Mouse (Mus musculus) right cerebral cortex, adult 18-20 months (tissue): ENCODE data around the gene Pttg1.

ENCODE experiments used
- DNase-seq: peaks from one replicate; pipeline ENCODE4 v3.0.0; 2022; ENCODE audit warnings: mixed read lengths

Gene Pttg1

GRCm38 (mm10) chr11:43425824-43426413 is at the start of gene Pttg1:
Gene Pttg1 (minus strand): TSS chr11:43426251.
- peak; percentile 83 for DNase-seq

DNA sequence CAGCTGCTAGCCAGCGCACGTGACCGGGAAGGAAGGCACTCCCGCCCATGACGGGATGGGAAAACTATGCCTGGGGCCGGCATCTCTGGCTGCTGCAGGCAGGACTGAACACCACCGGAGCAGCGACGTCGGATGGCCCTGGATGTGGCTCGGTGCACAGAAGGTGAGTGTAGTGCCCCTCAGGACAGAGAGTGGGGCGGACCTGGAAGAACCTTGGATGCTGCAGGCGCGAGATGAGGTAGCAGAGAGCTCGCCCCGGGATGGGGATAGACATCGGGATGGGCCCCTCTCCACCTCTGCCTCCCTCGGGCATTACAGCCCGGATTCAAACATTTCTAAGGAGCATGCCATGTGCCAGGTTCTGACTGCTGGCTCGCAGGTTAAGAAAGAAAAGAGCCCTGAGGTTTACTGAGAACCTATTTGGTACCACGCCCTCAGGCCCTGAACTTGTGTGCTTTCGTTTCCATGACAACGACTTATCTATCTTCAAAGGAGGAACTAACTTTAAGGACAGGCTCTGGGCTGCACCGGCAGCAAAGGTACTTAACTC is 48.2 kb upstream of the Pttg1 start, which contains the start of gene C1qtnf2:
Gene C1qtnf2 (plus strand): TSS at position 52 of the 550 bp plus-strand sequence.
- DNase-seq: peak; percentile 18

DNA sequence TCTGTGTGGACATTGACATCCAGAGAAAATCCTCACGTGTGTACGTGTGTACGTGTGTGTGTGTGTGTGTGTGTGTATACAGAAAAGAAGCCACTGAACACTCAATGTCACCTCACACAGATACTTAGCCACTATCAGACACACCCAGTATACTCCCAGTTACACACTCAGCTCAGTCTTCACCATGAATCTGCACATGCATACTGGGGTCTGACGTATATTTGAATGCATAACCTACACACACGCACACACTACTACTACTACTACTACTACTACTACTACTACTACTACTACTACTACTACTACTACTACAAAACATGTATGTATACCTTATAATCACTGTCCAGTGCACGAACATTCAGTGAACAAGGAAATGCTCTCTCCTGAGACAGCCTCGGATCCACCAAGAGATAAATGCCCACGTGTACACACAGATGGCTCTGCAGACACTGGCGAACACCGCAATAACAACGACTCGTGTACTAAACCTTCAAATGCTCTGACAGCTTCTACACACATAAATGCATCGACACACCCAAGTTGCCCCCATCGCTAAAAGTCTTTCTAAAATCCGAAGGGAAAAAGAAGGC is 47.7 kb upstream of the Pttg1 start:
- DNase-seq: no peak

DNA sequence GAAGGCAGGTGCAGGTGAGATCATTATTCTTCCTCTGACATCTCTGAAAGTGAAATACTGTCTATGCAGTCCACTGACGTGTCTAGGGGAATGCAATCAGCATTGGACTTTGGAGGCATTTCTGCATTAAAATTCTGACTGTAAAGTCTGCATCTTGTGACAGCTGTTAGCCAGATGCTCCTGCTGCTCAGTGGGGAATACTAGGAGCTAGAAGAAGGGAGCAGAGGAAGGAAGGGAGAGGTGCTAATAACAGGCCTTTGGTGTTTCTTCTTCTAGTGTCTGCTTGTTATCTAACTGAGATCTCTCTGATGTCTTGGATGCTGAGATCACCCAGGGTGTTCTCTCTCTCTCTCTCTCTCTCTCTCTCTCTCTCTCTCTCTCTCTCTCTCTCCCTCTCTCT is 47.1 kb upstream of the Pttg1 start:
- no peak for DNase-seq

DNA sequence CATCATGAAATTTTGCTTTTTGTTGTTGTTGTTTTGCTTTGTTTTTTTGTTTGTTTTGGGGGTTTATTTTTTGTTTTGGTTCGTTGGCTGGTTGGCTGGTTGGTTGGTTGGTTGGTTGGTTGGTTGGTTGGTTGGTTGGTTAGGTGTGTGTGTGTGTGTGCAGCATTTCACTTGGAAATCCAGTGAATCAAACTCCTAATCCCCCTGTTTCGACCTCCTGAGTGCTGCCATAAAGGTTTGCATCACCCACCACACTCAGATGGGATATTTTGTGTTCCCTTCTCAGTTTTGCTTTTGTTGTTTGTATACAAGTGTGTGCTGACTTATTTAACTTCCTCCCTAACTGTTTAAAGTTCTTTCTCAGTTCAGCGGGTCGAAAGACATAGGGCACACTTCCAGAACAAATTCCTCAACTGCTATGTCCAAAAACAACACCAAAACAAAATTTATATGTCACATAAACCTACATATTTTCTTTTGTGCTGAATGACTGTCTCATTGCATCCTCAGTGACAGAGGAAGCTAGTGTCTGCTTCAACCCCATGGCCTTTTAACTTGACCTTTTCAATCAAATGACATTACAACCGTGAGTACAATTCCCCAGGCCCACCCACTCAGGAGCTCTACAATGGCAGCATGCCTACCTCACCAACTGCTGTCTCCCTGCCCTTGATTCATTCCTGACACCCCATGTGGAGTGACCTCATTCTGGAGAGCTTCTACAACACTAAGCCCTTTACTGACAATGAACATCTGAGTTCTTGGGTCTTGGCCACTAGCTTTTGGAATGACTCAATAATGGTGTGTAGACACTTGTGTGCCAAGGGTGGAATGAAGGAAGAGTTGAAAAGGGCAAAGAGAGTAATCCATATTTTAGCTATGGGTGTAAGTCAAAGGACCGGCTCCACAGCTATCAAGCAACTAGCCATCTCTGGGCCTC is 45.1 kb upstream of the Pttg1 start:
- DNase-seq: no peak

- no peak for DNase-seq
Observed at GRCm38 (mm10) chr11:43470118-43470517, 44.1 kb upstream of the Pttg1 start.

- DNase-seq: no peak
Observed at GRCm38 (mm10) chr11:43463204-43463603, 37.2 kb upstream of the Pttg1 start.

DNA sequence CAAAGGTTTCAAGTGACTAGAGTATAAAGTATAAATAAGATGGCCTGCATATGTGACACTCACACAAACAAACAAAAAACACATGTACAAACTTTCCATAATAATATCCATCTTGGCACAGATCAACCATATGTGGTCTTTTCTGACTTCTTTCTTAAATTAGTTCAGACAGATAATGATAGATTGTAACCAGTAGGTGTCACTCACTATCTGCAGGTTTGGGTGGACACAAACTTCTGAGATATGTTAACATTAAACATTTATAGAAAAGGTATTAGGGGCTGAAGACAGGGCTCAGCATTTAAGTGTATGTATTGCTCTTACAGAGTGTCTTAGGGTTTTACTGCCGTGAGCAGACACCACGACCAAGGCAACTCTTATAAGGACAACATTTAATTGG is 26.2 kb upstream of the Pttg1 start:
- DNase-seq: no peak

GRCm38 (mm10) chr11:43451322-43451721 is 25.3 kb upstream of the Pttg1 start:
- DNase-seq: no peak

- DNase-seq: no peak
Observed at GRCm38 (mm10) chr11:43449916-43450315, 23.9 kb upstream of the Pttg1 start.

DNA sequence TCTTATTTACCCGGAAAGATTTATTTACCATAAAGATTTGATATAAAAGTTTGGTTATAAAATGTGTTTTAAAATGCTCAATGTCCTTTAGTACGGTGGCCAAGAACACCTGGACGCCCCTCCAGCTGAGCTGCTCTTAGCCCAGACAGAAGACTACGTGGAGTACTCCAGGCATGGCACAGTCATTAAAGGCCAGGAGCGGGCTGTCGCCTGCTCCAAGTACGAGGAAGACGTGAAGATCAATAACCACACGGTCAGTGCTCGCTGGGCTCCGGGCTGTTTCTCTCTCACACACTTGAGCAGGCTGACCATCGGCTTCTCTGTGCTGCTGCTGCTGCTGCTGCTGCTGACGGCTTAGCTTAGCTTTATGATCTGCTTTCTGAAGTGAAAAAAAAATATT is 17.1 kb upstream of the Pttg1 start:
- DNase-seq: no peak

DNA sequence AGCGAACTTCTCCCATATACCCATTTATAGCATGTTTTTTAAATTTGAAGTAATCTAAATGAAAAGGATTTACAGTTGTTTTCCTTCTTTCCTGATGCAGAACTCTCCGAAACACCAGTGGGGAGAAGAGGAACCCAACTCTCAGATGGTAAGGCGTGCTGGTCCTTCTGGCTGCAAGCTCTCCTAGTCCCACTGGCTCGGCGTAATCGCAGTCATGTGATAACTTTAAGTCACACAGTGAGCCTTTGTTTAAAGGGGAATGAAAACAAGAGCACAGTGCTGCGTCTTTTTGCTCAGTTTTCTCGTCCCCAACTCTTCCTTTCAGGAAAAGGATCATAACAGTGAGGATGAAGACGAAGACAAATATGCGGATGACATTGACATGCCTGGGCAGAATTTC is 15.1 kb upstream of the Pttg1 start:
- DNase-seq: no peak

GRCm38 (mm10) chr11:43434024-43434407 is 8.0 kb upstream of the Pttg1 start:
- no peak for DNase-seq

- peak; percentile 71 for DNase-seq
Observed at GRCm38 (mm10) chr11:43433254-43434023, 7.4 kb upstream of the Pttg1 start, which contains the start of gene Slu7. Gene Slu7 (plus strand): TSS chr11:43433744.

DNA sequence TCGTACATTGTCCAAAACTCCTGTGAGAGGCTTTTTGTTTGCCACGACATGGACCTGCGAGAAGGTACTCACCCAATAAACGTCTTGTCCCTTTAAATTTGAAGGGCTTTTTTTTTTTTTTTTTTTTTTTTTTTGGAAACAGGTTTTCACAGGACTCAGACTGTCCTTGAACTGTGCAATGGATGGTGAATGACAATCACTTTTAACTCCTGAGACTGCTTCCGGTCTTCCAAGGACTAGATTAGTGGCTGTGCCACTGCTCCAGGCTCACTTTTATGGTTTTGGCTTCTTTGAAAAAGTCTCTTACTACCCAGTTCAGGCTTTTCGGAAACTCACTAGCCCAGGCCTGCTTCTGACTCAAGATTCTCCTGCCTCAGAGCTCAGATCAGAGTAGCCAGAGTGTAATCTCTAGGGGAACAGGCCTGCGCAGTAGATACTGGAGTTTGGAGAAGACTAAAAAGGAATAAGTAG is 398 bp upstream of the Pttg1 start:
- no peak for DNase-seq

GRCm38 (mm10) chr11:43425166-43425709 is 813 bp downstream of the Pttg1 start:
- DNase-seq: no peak

GRCm38 (mm10) chr11:43424386-43424785 is 1.7 kb downstream of the Pttg1 start:
- no peak for DNase-seq

GRCm38 (mm10) chr11:43417201-43417600 is 8.8 kb downstream of the Pttg1 start:
- DNase-seq: no peak

GRCm38 (mm10) chr11:43412771-43413451 is 13.1 kb downstream of the Pttg1 start:
- DNase-seq: peak; percentile 85

DNA sequence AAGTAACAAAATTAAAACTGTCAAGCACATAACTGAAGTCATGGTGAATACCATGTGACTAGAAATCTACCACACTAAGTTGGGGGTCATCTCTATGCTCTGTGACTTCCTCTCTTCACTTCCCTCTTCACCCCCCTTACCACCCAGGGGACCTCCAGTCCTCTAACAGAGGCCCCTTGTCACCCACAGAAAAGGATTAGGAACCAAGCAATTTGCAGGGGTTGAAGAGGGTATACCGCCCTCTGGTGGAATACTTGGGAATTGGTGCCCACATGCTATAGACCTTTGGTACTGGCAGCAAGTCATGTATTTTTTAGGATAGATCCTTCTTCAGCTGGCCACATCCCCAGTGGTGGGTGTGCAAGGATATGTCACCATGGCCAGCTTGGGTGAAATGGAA is 14.6 kb downstream of the Pttg1 start:
- peak; percentile 54 for DNase-seq

DNA sequence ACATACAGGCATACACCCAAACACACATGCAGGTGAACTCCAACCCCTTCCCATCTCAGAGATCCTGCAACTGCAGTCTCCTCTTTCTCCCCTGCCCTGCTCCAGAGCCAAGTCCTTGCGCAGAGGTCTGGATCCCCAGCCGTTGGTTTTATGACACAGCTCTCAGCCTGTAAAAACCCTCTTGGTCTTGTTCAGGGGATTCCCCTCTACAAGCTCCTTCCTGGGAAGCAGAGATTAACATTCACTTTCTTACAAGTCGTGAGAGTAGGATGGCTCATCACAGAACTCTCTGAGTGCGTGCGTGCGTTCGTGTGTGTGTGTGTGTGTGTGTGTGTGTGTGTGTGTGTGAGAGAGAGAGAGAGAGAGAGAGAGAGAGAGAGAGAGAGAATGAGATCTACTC is 15.8 kb downstream of the Pttg1 start:
- no peak for DNase-seq

DNA sequence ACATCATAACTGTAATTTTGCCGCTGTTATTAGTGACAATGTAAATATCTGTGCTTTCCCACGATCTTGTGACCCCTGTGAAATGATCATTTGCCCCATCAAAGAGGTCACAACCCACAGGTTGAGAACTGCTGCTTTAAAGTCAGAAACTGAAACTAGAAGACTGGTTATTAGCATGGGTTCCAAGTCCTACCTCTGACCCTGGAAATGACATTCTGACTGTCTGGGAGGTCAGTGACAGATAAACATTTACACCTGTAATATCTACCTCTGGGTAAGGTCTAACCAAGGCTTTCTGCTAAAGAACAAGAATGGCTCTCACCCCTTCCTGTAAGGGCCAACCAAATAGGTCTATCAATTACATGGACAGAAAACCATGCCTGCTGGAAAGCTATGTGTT is 17.2 kb downstream of the Pttg1 start:
- no peak for DNase-seq
